Mouse (Mus musculus) bone marrow macrophage, adult 2 months (primary cell): Measurements from ENCODE around the gene Mmp15.

Source experiments
- CTCF ChIP-seq: IDR thresholded peaks from 2 replicates; pipeline ENCODE4 v1.5.1; 2012; ENCODE audit warnings: low read depth, mild to moderate bottlenecking, low read length, moderate library complexity
- POLR2A ChIP-seq: IDR thresholded peaks from 2 replicates; pipeline ENCODE4 v1.6.1; 2012; ENCODE audit warnings: mild to moderate bottlenecking, low read depth, low read length, borderline replicate concordance

DNA sequence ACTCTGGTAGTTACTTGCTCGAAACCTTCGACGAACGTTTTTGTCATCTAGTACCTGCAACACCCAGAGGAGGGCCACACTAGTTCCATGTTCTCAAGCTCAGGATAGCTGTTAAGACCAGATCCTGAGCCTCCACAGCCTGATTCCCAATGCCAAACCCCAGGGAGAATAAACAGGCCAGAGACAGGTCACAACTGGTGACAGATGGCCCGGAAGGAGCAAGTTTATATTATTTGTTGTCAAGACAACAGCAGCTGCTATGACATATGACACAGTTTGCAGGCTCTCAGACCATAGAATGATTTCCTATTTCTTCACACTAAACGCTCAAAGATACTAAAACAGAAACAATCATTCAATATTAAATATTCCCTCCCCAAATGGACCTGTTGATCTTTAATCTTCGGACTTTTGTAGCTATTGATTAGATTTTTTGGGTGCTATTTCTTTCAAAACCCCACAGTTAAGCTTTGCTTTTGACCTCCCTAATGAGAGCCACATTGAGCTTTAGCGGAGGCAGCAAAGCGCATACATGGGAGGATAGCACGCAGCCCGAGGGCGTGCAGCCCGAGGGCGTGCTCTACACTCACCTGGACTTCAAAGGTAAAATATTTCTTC is 70.2 kb downstream of the Mmp15 start:
- TF ChIP-seq CTCF (no peak), POLR2A (no peak)
